Mouse (Mus musculus) lung, adult 2 months (tissue): ENCODE results near the gene Tbx1.

Source experiments
- CTCF ChIP-seq: fragments of 200-500 bp; IDR thresholded peaks from 2 replicates; pipeline ENCODE4 v1.5.1; 2011; ENCODE audit warnings: mild to moderate bottlenecking, low read length, control low read depth; ENCODE audit not compliant: insufficient read depth
- POLR2A ChIP-seq: fragments of 200-500 bp; IDR thresholded peaks from 2 replicates; pipeline ENCODE4 v1.6.1; 2011; ENCODE audit warnings: low read depth, mild to moderate bottlenecking, control low read depth, low read length, borderline replicate concordance; ENCODE audit errors: extremely low read depth

GRCm38 (mm10) chr16:18624641-18625040 lies 34.2 kb upstream of the Tbx1 start:
- TF ChIP-seq POLR2A, result no peak
- no peak for TF ChIP-seq CTCF
